Mouse (Mus musculus): ENCODE data around the gene Hist1h4d. TPM values are rescaled to one million over a fixed set of nuclear protein-coding genes. Genes with fewer than 3 reads are reported as not detected.
"Not testable (repeated sequence)": the region's sequence is repeated elsewhere in the genome, so short reads cannot be mapped to it uniquely, and the experiment has no call there.

Gene Hist1h4d
- polyA plus RNA-seq, 1 experiment from 2014 or later = 49.0 TPM

DNA sequence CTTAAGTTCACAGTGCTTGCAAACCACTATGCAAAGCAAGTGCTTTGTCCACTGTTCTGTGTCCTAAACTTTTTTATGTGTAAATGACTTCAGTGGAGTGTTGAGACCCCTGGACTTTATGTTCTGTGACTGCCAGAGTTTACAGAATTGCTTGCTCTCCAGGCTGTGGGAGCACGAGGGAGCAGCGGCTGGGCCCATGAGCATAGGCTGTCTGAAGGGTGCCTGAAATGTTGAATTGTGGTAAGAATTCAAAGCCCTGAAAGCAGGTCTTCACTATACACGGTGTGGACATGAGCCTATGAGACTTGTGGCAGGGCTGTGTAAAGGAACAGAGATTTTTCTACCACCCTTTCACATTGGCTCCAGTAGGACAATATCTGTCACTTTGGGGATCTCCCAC lies 30.2 kb downstream of the Hist1h4d start:
- WGBS = 83% methylated on average over 3 of the region's 3 CpGs
- Histone ChIP-seq H3K27ac (replicated peaks in 1 of 2; ENCODE audit: control insufficient read depth in 1 of 2, insufficient read depth in 1 of 2, low read depth in 2 of 2, low read length in 2 of 2) (no peak overlapping the region), H3K4me3 (ENCODE audit: control insufficient read depth in 1 of 2, insufficient read depth in 1 of 2, low read depth in 1 of 2, low read length in 2 of 2) (no peak overlapping the region), H3K9ac (ENCODE audit: low read length) (no peak overlapping the region), H3K4me2 (ENCODE audit: low read length) (no peak overlapping the region), H3K36me3 (ENCODE audit: control insufficient read depth, insufficient read depth, low read length) (no peaks in the 10 kb centered on the region), H3K9me3 (ENCODE audit: control insufficient read depth, low read length) (no peaks in the 10 kb centered on the region), H3K4me1 (ENCODE audit: control insufficient read depth in 2 of 2, insufficient read depth in 2 of 2, low read length in 2 of 2) (no peaks in the 10 kb centered on the region), H3K27me3 (ENCODE audit: control insufficient read depth, insufficient read depth, low read length) (no peaks in the 10 kb centered on the region)
- ATAC-seq (ENCODE audit: insufficient number of reproducible peaks, insufficient read depth, low FRiP score, low read depth) = no peak

DNA sequence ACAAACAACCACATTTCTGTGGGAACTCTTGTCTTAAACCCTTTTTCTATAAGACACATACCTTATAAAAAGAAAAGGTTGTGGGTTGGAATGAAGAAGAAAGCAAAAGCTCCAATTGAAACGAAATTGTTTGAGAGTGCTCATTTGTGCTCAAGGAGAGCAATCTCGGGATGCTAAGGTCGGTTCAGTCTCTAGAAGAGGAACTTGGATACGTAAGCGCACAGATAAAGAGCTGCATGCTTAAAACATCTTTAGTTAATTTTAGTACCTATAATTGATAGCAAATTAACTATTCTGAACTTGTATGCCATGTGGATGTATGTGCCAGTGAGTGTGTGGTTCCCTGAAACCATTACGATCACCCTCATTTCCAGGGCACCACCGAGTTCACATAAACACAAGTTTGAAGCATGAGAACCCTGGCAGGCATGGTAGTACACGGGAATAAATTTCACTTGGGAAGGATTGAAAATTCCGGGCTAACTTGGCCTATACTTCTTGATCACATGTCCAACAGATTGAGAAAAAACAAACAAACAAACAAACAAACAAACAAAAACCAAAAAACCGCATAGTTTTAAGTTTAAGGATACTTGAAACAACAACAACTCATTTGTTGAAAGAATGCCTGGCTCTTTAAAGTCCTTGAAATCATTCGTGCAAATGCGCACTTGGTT lies 38.8 kb downstream of the Hist1h4d start:
- H3K27me3 ChIP-seq (ENCODE audit: control insufficient read depth, insufficient read depth, low read length) = no peaks in the 10 kb centered on the region
- WGBS = 54% methylated on average over 12 of the region's 12 CpGs
- peaks cover 2 to 11% of the 10 kb centered on the region in 2 experiments; a peak in 3 of 4 replicates for H3K4me1 ChIP-seq (ENCODE audit: control insufficient read depth in 2 of 2, insufficient read depth in 2 of 2, low read length in 2 of 2)
- peak overlapping the region; percentile 89 for H3K4me2 ChIP-seq (ENCODE audit: low read length)
- H3K9me3 ChIP-seq (ENCODE audit: control insufficient read depth, low read length) = no peaks in the 10 kb centered on the region
- H3K27ac ChIP-seq (replicated peaks in 1 of 2; ENCODE audit: control insufficient read depth in 1 of 2, insufficient read depth in 1 of 2, low read depth in 2 of 2, low read length in 2 of 2) = peak overlapping the region; percentile 85 to 91
- no peak for ATAC-seq (ENCODE audit: insufficient number of reproducible peaks, insufficient read depth, low FRiP score, low read depth)
- peak overlapping the region; percentile 54 to 82 for H3K4me3 ChIP-seq (ENCODE audit: control insufficient read depth in 1 of 2, insufficient read depth in 1 of 2, low read depth in 1 of 2, low read length in 2 of 2)
- H3K36me3 ChIP-seq (ENCODE audit: control insufficient read depth, insufficient read depth, low read length) = no peaks in the 10 kb centered on the region
- H3K9ac ChIP-seq (ENCODE audit: low read length) = peak overlapping the region; percentile 87

DNA sequence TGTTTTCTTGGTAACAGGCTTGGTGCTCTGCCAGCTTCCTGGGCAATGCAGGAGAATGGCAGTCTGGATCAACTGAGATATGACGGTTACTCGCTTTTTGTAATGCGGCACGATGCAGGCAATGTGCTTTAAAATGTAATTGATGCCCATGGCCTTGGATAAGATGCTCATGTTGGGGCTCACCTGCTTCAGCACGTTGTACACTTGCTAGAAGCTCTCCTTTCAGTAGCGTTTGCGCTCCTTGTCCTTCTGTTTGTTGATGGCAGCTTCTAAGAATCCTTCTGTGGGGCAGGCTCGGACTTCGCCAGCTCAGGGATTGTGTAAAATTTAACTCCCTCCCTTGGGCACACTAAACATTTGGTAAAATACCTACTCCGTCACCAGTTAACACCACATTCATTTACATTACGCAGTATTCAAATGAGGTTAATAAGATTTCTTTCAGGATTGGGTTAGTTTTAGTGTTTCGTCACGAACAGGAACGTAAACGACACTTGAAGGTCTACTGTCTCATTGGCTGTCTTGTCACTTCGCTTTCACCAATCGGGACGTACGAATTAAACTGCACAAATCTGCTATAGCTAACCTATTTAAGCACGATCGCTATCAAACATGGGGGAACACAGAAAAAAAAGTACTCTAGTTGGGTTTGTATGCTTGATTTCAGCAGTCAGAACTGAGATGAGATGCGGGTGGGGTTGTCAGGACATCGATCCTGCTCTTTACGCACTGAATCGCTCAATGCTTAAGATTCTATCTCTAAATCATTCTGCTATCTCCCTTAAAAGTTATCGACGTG lies 39.5 kb downstream of the Hist1h4d start, which contains the start of gene Hist1h2be:
Hist1h2be (minus strand) TSS at position 392 of the 799 bp plus-strand sequence.
- Histone ChIP-seq H3K27ac (replicated peaks in 1 of 2; ENCODE audit: control insufficient read depth in 1 of 2, insufficient read depth in 1 of 2, low read depth in 2 of 2, low read length in 2 of 2) (peak within 1 kb of the TSS; percentile 91 to 94), H3K36me3 (ENCODE audit: control insufficient read depth, insufficient read depth, low read length) (no peaks in the 10 kb centered on the region), H3K9ac (ENCODE audit: low read length) (peak within 1 kb of the TSS; percentile 87), H3K27me3 (ENCODE audit: control insufficient read depth, insufficient read depth, low read length) (no peaks in the 10 kb centered on the region), H3K4me1 (ENCODE audit: control insufficient read depth in 2 of 2, insufficient read depth in 2 of 2, low read length in 2 of 2) (peaks cover 2 to 11% of the 10 kb centered on the region in 2 experiments; a peak in 3 of 4 replicates), H3K4me3 (ENCODE audit: control insufficient read depth in 1 of 2, insufficient read depth in 1 of 2, low read depth in 1 of 2, low read length in 2 of 2) (peak within 1 kb of the TSS; percentile 54 to 82), H3K4me2 (ENCODE audit: low read length) (peak within 1 kb of the TSS; percentile 89), H3K9me3 (ENCODE audit: control insufficient read depth, low read length) (no peaks in the 10 kb centered on the region)
- ATAC-seq (ENCODE audit: insufficient number of reproducible peaks, insufficient read depth, low FRiP score, low read depth) = peak; percentile 70
- under 1% methylated on average over 27 of the region's 27 CpGs for WGBS

DNA sequence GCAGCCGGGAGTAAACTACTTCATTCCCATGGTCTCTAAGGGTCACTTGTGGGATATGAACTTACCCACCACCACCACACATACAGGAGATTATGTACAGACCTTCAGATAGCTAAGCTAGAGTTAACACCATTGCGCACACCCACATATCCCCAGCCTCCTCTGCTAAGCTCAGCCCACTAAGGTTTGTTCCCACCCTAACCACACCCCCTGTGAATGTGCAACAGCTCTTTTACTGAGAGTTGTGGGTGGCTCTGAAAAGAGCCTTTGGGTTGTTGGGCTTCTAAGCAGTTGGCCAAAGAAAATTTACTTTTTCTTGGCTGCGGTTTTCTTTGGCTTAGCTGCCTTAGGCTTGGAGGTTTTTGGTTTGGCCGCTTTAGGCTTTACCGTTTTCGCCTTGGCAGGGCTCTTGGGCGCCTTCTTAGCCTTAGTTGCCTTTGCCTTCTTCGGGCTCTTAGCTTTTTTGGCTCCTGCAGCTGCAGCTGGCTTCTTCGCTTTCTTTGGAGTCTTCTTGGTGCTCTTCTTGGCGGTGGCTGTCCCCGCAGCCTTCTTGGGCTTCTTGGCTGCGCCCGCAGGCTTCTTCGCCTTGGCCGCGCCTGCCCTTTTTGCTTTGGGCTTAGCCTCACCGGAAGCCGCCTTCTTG lies 40.3 kb downstream of the Hist1h4d start:
- under 1% methylated on average over 18 of the region's 18 CpGs for whole genome bisulfite sequencing
- no peaks in the 10 kb centered on the region for H3K36me3 ChIP-seq (ENCODE audit: control insufficient read depth, insufficient read depth, low read length)
- H3K4me3 ChIP-seq (ENCODE audit: control insufficient read depth in 1 of 2, insufficient read depth in 1 of 2, low read depth in 1 of 2, low read length in 2 of 2) = peak overlapping the region; percentile 54 to 82
- H3K9me3 ChIP-seq (ENCODE audit: control insufficient read depth, low read length) = no peaks in the 10 kb centered on the region
- peaks cover 2 to 11% of the 10 kb centered on the region in 2 experiments; a peak in 3 of 4 replicates for H3K4me1 ChIP-seq (ENCODE audit: control insufficient read depth in 2 of 2, insufficient read depth in 2 of 2, low read length in 2 of 2)
- peak overlapping the region; percentile 91 to 94 for H3K27ac ChIP-seq (replicated peaks in 1 of 2; ENCODE audit: control insufficient read depth in 1 of 2, insufficient read depth in 1 of 2, low read depth in 2 of 2, low read length in 2 of 2)
- H3K4me2 ChIP-seq (ENCODE audit: low read length) = peak overlapping the region; percentile 89
- peak; percentile 85 for ATAC-seq (ENCODE audit: insufficient number of reproducible peaks, insufficient read depth, low FRiP score, low read depth)
- no peaks in the 10 kb centered on the region for H3K27me3 ChIP-seq (ENCODE audit: control insufficient read depth, insufficient read depth, low read length)
- peak overlapping the region; percentile 87 for H3K9ac ChIP-seq (ENCODE audit: low read length)

DNA sequence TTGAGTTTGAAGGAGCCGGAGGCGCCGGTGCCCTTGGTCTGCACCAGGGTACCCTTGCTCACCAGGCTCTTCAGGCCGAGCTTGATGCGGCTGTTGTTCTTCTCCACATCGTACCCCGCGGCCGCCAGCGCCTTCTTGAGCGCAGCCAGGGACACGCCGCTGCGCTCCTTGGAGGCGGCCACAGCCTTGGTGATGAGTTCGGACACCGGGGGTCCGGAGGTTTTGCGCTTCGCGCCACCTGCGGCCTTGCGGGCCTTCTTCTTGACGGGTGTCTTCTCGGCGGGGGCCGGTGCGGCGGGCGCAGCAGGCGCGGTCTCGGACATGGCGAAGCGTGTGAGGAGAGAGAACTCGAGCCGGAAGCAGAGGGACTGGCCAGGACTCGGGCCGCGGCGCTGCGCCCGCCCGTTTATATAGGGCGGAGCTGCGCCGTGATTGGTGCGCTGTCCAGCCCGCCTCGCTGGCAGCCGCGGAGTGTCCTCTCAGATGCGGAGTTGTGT lies 40.8 kb downstream of the Hist1h4d start, which contains the start of gene Hist1h1e:
Hist1h1e (minus strand) TSS at position 384 of the 497 bp plus-strand sequence.
- peak; percentile 92 for ATAC-seq (ENCODE audit: insufficient number of reproducible peaks, insufficient read depth, low FRiP score, low read depth)
- WGBS = under 1% methylated on average over 52 of the region's 53 CpGs
- not testable (repeated sequence) for H3K36me3 ChIP-seq (ENCODE audit: control insufficient read depth, insufficient read depth, low read length)

DNA sequence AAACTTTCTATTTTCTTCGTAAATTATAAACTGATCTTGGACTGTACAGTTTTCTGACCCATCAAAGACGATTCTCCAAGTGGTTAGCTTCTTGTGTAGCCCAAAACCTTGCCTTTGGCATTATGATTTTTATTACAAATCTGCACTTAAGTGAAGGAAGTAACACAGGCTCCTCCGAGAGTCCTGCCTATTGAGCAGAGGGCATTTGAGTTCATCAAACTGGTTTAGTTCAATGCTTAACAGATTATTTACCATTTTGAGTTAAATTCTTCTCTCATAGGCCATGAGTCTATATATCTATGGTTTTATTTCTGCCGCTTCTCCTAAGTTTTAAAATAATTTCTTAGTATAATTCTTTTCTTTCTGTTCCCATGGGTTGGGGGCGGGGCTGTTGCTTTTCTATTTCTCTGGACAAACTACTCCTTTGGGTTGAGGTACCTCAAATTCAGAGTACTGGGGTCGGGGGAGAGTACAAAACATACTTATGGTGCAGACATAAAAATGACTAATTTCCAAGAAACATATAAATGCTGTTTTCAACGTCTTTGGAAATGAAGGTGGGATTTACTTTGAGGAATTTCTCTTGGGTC lies 41.6 kb downstream of the Hist1h4d start:
- Histone ChIP-seq H3K4me2 (ENCODE audit: low read length) (peak overlapping the region; percentile 89), H3K27ac (replicated peaks in 1 of 2; ENCODE audit: control insufficient read depth in 1 of 2, insufficient read depth in 1 of 2, low read depth in 2 of 2, low read length in 2 of 2) (peak overlapping the region in 1 of 2 experiments; percentile 91; a peak in 2 of 4 replicates), H3K4me3 (ENCODE audit: control insufficient read depth in 1 of 2, insufficient read depth in 1 of 2, low read depth in 1 of 2, low read length in 2 of 2) (peak overlapping the region in 1 of 2 experiments; percentile 54; a peak in 3 of 4 replicates), H3K9me3 (ENCODE audit: control insufficient read depth, low read length) (no peaks in the 10 kb centered on the region), H3K4me1 (ENCODE audit: control insufficient read depth in 2 of 2, insufficient read depth in 2 of 2, low read length in 2 of 2) (peaks cover 2 to 11% of the 10 kb centered on the region in 2 experiments; a peak in 3 of 4 replicates), H3K27me3 (ENCODE audit: control insufficient read depth, insufficient read depth, low read length) (no peaks in the 10 kb centered on the region), H3K36me3 (ENCODE audit: control insufficient read depth, insufficient read depth, low read length) (no peaks in the 10 kb centered on the region), H3K9ac (ENCODE audit: low read length) (peak overlapping the region; percentile 71)
- WGBS = 23% methylated on average over 7 of the region's 7 CpGs
- ATAC-seq (ENCODE audit: insufficient number of reproducible peaks, insufficient read depth, low FRiP score, low read depth) = no peak

More for the DNA sequence above, 40.8 kb downstream of the Hist1h4d start, which contains the start of gene Hist1h1e:
- H3K4me3 ChIP-seq (ENCODE audit: control insufficient read depth in 1 of 2, insufficient read depth in 1 of 2, low read depth in 1 of 2, low read length in 2 of 2) = peak within 1 kb of the TSS; percentile 54 to 82
- peaks cover 2 to 11% of the 10 kb centered on the region in 2 experiments; a peak in 3 of 4 replicates for H3K4me1 ChIP-seq (ENCODE audit: control insufficient read depth in 2 of 2, insufficient read depth in 2 of 2, low read length in 2 of 2)
- H3K9ac ChIP-seq (ENCODE audit: low read length) = peak within 1 kb of the TSS; percentile 87
- H3K9me3 ChIP-seq (ENCODE audit: control insufficient read depth, low read length); H3K27me3 ChIP-seq (ENCODE audit: control insufficient read depth, insufficient read depth, low read length): not testable (repeated sequence)
- peak within 1 kb of the TSS; percentile 91 to 94 for H3K27ac ChIP-seq (replicated peaks in 1 of 2; ENCODE audit: control insufficient read depth in 1 of 2, insufficient read depth in 1 of 2, low read depth in 2 of 2, low read length in 2 of 2)
- peak within 1 kb of the TSS; percentile 89 for H3K4me2 ChIP-seq (ENCODE audit: low read length)

DNA sequence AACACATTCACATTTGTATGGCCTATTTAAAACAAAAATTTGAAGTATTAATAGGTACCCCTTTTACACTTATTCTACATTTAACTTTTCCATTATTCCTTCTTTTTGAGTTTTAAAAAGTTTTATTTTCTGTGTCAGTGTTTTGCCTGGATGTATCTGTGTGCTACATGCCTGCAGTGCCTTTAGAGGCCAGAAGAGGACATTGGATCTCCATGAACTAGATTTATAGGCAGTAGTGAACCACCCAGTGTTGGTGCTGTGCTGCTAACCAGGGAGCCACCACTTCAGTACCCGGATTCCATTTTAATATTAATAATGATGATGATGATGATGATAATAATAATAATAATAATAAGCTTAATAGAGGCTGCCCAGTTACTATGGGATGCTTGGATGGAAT lies 49.3 kb downstream of the Hist1h4d start:
- ATAC-seq (ENCODE audit: insufficient number of reproducible peaks, insufficient read depth, low FRiP score, low read depth) = no peak
- WGBS = 18% methylated on average over 1 of the region's 1 CpGs

More for the DNA sequence above, 49.3 kb downstream of the Hist1h4d start:
- H3K27me3 ChIP-seq (ENCODE audit: control insufficient read depth, insufficient read depth, low read length) = no peaks in the 10 kb centered on the region
- H3K4me3 ChIP-seq (ENCODE audit: control insufficient read depth in 1 of 2, insufficient read depth in 1 of 2, low read depth in 1 of 2, low read length in 2 of 2) = no peak overlapping the region
- no peak overlapping the region for H3K4me2 ChIP-seq (ENCODE audit: low read length)
- H3K9ac ChIP-seq (ENCODE audit: low read length) = no peak overlapping the region
- no peak overlapping the region for H3K27ac ChIP-seq (replicated peaks in 1 of 2; ENCODE audit: control insufficient read depth in 1 of 2, insufficient read depth in 1 of 2, low read depth in 2 of 2, low read length in 2 of 2)
- H3K9me3 ChIP-seq (ENCODE audit: control insufficient read depth, low read length) = no peaks in the 10 kb centered on the region
- H3K36me3 ChIP-seq (ENCODE audit: control insufficient read depth, insufficient read depth, low read length) = no peaks in the 10 kb centered on the region
- no peaks in the 10 kb centered on the region for H3K4me1 ChIP-seq (ENCODE audit: control insufficient read depth in 2 of 2, insufficient read depth in 2 of 2, low read length in 2 of 2)

Measured in heart, embryonic 14.5 days (tissue).